Mouse (Mus musculus) kidney, adult 18-20 months (tissue): ENCODE data around the gene Eif4b.
"Not testable (repeated sequence)": the region's sequence is repeated elsewhere in the genome, so short reads cannot be mapped to it uniquely, and the experiment has no call there.

ENCODE experiments used
- DNase-seq: peaks from one replicate; pipeline ENCODE4 v3.0.0; 2021

Eif4b gene

GRCm38 (mm10) chr15:102074876-102075585 is 1.5 kb downstream of the Eif4b start:
- DNase-seq = no peak

DNA sequence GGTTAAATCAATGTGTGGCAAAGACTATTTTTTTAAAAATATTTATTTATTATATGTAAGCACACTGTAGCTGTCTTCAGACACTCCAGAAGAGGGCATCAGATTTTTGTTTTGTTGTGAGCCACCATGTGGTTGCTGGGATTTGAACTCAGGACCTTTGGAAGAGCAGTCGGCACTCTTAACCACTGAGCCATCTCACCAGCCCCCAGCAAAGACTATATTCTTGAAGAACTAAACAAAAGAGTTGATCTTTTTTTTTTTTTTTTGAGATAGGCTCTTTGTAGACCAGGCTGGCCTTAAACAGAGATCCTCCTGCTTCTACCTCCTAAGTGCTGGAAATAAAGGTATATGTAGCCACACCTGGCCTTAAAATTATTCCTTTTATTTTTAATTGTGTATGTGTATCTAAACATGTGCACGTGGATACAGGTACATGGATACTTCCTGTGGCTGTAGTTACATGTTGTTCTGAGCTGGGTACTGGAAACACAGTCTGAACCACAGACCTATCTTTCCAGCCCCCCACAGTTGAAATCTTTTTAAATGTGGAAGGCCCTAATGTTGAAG is 3.6 kb downstream of the Eif4b start:
- no peak for DNase-seq

GRCm38 (mm10) chr15:102079221-102079620 is 5.6 kb downstream of the Eif4b start:
- DNase-seq = no peak

DNA sequence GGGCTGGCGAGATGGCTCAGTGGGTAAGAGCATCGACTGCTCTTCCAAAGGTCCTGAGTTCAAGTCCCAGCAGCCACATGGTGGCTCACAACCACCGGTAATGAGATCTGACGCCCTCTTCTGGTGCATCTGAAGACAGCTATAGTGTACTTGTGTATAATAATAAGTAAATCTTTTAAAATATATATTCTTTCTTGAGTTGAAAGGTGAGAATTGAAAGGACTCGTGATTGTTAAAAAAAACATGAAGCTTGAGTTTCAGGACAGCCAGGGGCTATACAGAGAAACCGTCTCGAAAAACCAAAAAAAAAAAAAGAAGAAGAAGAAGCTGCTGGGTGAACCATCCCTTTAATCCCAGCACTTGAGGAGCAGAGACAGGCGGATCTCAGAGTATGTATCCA is 6.4 kb downstream of the Eif4b start:
- DNase-seq = not testable (repeated sequence)

GRCm38 (mm10) chr15:102080429-102080828 is 6.9 kb downstream of the Eif4b start:
- no peak for DNase-seq

DNA sequence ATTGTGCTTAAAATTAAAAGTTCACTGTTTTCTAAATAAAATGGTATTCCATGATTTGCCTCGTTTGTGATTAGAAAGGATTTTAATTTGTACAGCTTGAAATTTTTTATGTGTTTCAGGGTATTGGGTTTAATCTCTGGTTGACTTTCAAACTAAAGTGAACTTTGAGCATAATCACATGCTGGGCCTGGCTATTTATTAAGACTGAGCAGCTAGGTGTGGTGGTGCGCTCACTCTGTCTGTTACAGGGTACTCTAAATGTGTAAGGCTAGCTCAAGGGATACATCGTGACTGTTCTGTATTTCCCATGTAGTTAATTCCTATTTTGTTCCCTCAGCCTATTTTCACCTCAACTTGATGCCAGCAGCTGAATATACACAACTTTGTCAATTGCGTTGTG is 8.6 kb downstream of the Eif4b start:
- no peak for DNase-seq

DNA sequence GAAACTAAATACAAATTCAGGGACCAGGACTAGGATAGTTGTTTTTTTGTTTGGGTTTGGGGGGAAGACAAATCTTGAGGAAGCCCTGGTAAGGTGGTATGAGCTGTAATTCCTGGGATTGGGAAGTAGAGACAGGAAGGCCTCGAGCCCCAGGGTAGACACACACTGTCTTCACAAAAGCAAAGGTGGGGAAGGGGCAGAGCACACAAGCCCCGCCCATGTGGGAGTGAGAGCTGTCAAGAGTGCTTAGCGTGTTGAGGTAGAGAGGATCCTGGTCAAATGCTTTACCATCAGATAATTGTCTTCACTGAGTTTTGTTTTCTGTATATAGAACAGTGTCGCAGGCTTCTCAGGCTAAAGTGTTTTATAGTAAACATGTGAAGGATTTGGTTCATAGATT is 9.5 kb downstream of the Eif4b start:
- no peak for DNase-seq

- no peak for DNase-seq
Observed at GRCm38 (mm10) chr15:102089914-102090585, 16.5 kb downstream of the Eif4b start.

DNA sequence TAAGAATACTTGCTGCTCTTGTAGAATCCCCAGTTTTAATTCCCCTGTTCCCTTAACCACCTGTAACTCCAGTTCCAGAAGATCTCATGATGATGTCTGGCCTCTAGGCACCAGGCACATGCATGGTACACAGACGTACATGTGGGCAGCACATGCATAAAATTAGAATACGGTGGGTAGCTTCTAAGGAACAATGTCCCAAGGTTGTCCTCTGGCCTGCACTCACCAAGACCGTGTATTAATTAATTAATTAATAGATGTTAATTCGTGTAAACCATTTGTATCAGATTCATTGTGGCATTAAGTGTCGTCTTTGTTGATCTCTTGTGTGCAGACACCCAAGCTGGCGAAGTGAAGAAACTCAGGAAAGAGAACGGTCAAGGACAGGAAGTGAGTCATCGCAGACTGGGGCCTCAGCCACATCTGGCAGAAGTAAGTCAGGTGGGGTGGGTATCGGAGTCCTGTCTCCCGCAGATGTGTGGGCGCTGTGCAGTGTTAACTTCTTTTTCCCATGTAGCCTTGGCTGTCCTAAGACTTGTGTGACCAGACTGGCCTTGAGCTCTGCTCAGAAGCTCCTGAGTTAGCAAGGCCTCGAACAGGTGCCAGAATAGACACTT is 17.6 kb downstream of the Eif4b start:
- DNase-seq = no peak

GRCm38 (mm10) chr15:102091688-102092087 is 18.1 kb downstream of the Eif4b start:
- no peak for DNase-seq

DNA sequence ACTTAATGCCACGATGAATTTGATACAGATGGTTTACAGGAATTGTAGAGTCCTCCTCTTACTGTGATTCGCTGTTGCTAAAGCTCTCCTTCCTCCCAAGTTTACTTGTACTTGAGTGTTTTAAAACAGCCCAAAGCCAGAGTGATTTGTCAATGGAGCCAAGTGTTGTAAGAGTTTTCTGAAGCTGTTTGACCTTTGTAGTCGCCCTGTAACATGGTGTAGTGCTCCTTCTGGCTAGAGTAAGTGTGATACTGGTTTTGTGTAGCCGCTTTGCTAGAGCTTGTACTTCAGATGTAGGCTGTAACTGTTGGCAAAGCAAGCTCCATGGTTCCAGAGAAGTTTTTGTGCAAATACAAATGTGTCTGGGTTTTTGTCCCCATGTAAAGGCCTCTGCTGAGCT is 18.6 kb downstream of the Eif4b start:
- DNase-seq = no peak

GRCm38 (mm10) chr15:102094157-102094556 is 20.6 kb downstream of the Eif4b start:
- DNase-seq = no peak

DNA sequence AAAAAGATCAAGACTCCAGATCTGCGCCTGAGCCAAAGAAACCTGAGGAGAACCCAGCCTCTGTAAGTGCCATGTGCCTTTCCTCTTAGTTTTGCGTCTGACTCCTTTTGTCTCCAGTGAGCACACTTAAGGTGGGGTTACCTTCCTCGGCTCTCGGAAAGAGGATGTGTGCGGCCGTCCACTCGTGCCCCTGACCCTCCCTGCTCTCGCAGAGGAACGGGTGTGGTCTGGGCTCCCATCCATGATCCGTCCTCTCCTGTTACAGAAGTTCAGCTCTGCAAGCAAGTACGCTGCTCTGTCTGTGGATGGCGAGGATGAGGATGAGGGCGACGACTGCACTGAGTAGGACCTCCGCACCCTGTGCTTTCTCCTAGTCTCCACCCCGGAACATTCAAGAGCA is 21.4 kb downstream of the Eif4b start:
- DNase-seq = no peak

- peak; percentile 20 for DNase-seq
Observed at GRCm38 (mm10) chr15:102097147-102097915, 23.8 kb downstream of the Eif4b start.

DNA sequence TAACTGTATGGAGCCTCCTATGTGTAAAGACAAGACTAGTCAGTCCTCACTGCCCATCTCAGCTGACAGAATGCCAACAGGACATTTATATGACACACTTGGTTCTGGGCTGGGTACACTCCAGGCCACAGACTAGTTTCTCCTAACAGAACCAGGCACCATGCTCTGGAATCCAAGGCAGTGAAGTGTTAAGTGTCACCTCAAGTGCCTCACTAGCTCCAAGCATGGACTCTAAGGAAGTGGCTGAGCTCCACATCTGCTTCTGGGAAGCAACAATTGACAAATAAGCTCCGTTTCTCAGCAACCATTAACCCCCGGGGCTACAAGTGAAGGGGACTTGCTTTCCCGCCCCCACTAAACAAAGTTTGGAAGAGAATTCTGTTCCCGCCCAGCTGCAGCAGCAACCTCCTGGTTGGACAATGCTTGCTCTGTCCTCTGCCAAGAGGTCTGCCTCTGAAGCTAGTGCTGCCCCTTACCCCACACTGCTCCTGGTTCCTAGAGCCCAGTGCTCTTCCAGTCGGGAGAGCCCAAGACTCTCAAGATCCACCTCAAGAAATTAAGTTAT is 24.5 kb downstream of the Eif4b start:
- DNase-seq = no peak

DNA sequence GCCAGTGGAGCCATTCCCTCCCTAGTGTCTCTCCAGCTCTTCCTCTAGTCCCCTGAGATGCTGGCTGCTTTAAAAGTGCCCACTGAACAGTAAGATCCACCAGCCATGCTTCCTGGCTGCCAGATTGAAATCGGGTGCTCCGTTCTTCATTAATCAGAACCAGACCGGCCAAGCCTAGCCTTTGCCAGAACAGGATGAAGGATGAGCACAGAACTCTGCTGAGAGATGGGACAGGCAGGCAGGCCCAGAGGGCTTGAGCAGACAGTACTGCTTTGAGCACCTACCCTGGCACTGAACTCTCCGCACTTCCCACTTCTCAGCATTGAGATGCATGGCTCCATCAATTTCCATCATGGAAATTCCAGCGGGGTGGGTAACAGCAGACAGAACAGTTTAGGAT is 25.7 kb downstream of the Eif4b start:
- peak; percentile 5 for DNase-seq

GRCm38 (mm10) chr15:102099771-102100160 is 26.2 kb downstream of the Eif4b start:
- DNase-seq = no peak

GRCm38 (mm10) chr15:102100161-102100981 is 26.8 kb downstream of the Eif4b start, which contains the start of gene Tns2:
TSS of gene Tns2 (plus strand) at chr15:102100413.
- peak; percentile 92 for DNase-seq

- no peak for DNase-seq
Observed at GRCm38 (mm10) chr15:102100996-102101671, 27.6 kb downstream of the Eif4b start.

GRCm38 (mm10) chr15:102101672-102102541 is 28.3 kb downstream of the Eif4b start:
- DNase-seq = peak; percentile 82
